Mouse (Mus musculus): ENCODE results near the gene Plp2.

- TF ChIP-seq CTCF (IDR thresholded peaks at IDR 0.05; ENCODE audit: low read depth, low read length), result no peak
- TF ChIP-seq POLR2A (IDR thresholded peaks at IDR 0.05; ENCODE audit: borderline replicate concordance, low read depth, low read length), result no peak
Observed at GRCm38 (mm10) chrX:7692862-7693261, 21.7 kb upstream of the Plp2 start.
